ENCODE assay signal across 21 mouse cellular contexts in genomic region chr5:151168191-151168590, GRCm38 (mm10).
DNase-seq lines count a peak whose midpoint lies in the region; ATAC-seq and TF ChIP-seq lines count a peak whose summit lies in the region.
"Had no signal": no experiment of that assay in that cellular context is flagged by ENCODE, and none has a peak within 500 bp of the region (broad histone marks: within the 10 kb centered on the region; RNA-seq: fewer than 3 reads in every experiment).

No protein-coding gene starts in this region.

- no peaks in the 10 kb centered on the region for H3K9me3 ChIP-seq in hindbrain, embryonic 14.5 days (ENCODE audit: control insufficient read depth, low read length)
- no peaks in the 10 kb centered on the region for H3K9me3 ChIP-seq in hindbrain, embryonic 16.5 days (ENCODE audit: control insufficient read depth, low read length)
- no peaks in the 10 kb centered on the region for H3K9me3 ChIP-seq in kidney, postnatal 0 days (replicated peaks; ENCODE audit: low read length)
- H3K9me3 ChIP-seq in lung, embryonic 15.5 days: no peaks in the 10 kb centered on the region
- H3K9me3 ChIP-seq in forebrain, postnatal 0 days (ENCODE audit: low read length): no peaks in the 10 kb centered on the region
- H3K9me3 ChIP-seq: embryonic facial prominence, embryonic 15.5 days; heart, embryonic 12.5 days; limb, embryonic 12.5 days; liver, embryonic 13.5 days had no signal

- H3K4me2 ChIP-seq in hindbrain, embryonic 14.5 days (replicated peaks): no peak overlapping the region
- no peak overlapping the region for H3K4me2 ChIP-seq in hindbrain, embryonic 16.5 days (ENCODE audit: low read length)
- H3K4me2 ChIP-seq in kidney, postnatal 0 days (ENCODE audit: low read length): no peak overlapping the region
- H3K4me2 ChIP-seq in lung, embryonic 15.5 days: no peak overlapping the region
- H3K4me2 ChIP-seq in forebrain, postnatal 0 days (ENCODE audit: low read depth): no peak overlapping the region
- H3K4me2 ChIP-seq: embryonic facial prominence, embryonic 15.5 days; heart, embryonic 12.5 days; limb, embryonic 12.5 days; liver, embryonic 13.5 days had no signal

- WGBS in hindbrain, embryonic 14.5 days: 98% methylated on average over 3 of the region's 3 CpGs
- WGBS in hindbrain, embryonic 16.5 days: 85% methylated on average over 3 of the region's 3 CpGs
- 75% methylated on average over 3 of the region's 3 CpGs for WGBS in kidney, postnatal 0 days
- WGBS in kidney, adult 2 months: 62% methylated on average over 3 of the region's 3 CpGs
- WGBS in lung, embryonic 15.5 days: 54% methylated on average over 3 of the region's 3 CpGs
- 90% methylated on average over 3 of the region's 3 CpGs for whole genome bisulfite sequencing in forebrain, postnatal 0 days

- ATAC-seq in hindbrain, embryonic 14.5 days (ENCODE audit: low FRiP score): no peak
- ATAC-seq in hindbrain, embryonic 16.5 days: no peak
- ATAC-seq in kidney, postnatal 0 days (replicated peaks; ENCODE audit: low FRiP score, low read depth): no peak
- peak; percentile 69 for ATAC-seq in lung, embryonic 15.5 days (ENCODE audit: borderline replicate concordance, extremely low read depth, low FRiP score, low TSS enrichment)
- ATAC-seq in cerebellum, adult (ENCODE audit: insufficient number of reproducible peaks, low FRiP score, low TSS enrichment): no peak
- no peak for ATAC-seq in forebrain, postnatal 0 days
- ATAC-seq: intestine, embryonic 16.5 days had no signal

- no peaks in the 10 kb centered on the region for H3K27me3 ChIP-seq in hindbrain, embryonic 14.5 days (ENCODE audit: control insufficient read depth, insufficient read depth, low read length)
- H3K27me3 ChIP-seq in hindbrain, embryonic 16.5 days (replicated peaks; ENCODE audit: control insufficient read depth, insufficient read depth, low read length): no peaks in the 10 kb centered on the region
- no peaks in the 10 kb centered on the region for H3K27me3 ChIP-seq in kidney, postnatal 0 days (ENCODE audit: insufficient read depth, low read length)
- no peaks in the 10 kb centered on the region for H3K27me3 ChIP-seq in kidney, adult 2 months (replicated peaks; ENCODE audit: control insufficient read depth, insufficient read depth, low read length)
- no peaks in the 10 kb centered on the region for H3K27me3 ChIP-seq in lung, embryonic 15.5 days
- no peaks in the 10 kb centered on the region for H3K27me3 ChIP-seq in forebrain, postnatal 0 days (ENCODE audit: insufficient read depth, low read length)
- H3K27me3 ChIP-seq: CH12.LX; embryonic facial prominence, embryonic 15.5 days; heart, embryonic 12.5 days; limb, embryonic 12.5 days; liver, embryonic 13.5 days had no signal

- no peak overlapping the region for H3K4me3 ChIP-seq in hindbrain, embryonic 14.5 days (replicated peaks; ENCODE audit: low read length)
- no peak overlapping the region for H3K4me3 ChIP-seq in hindbrain, embryonic 16.5 days (ENCODE audit: low read length)
- no peak overlapping the region for H3K4me3 ChIP-seq in kidney, postnatal 0 days (replicated peaks; ENCODE audit: low read depth, low read length)
- H3K4me3 ChIP-seq in kidney, adult 2 months (ENCODE audit: insufficient read depth, low read depth, low read length): no peak overlapping the region
- no peak overlapping the region for H3K4me3 ChIP-seq in lung, embryonic 15.5 days
- no peak overlapping the region for H3K4me3 ChIP-seq in forebrain, postnatal 0 days (ENCODE audit: low read depth, low read length)
- H3K4me3 ChIP-seq: embryonic facial prominence, embryonic 15.5 days; heart, embryonic 12.5 days; limb, embryonic 12.5 days; liver, embryonic 13.5 days had no signal

- 0 out of 2 replicates have a peak, but pooled peaks cover 13% of the 10 kb centered on the region for H3K4me1 ChIP-seq in hindbrain, embryonic 14.5 days (replicated peaks; ENCODE audit: control insufficient read depth, insufficient read depth, low read length)
- H3K4me1 ChIP-seq in hindbrain, embryonic 16.5 days (ENCODE audit: control insufficient read depth, insufficient read depth, low read depth, low read length): no peaks in the 10 kb centered on the region
- 0 out of 2 replicates have a peak, but pooled peaks cover 11% of the 10 kb centered on the region for H3K4me1 ChIP-seq in kidney, postnatal 0 days (replicated peaks; ENCODE audit: insufficient read depth, low read length)
- H3K4me1 ChIP-seq in kidney, adult 2 months (ENCODE audit: control insufficient read depth, insufficient read depth, low read length): peaks cover 13% of the 10 kb centered on the region
- peaks cover 52% of the 10 kb centered on the region for H3K4me1 ChIP-seq in lung, embryonic 15.5 days
- H3K4me1 ChIP-seq in forebrain, postnatal 0 days (ENCODE audit: insufficient read depth): no peaks in the 10 kb centered on the region
- H3K4me1 ChIP-seq: liver, embryonic 13.5 days had no signal

- H3K36me3 ChIP-seq in hindbrain, embryonic 14.5 days (replicated peaks; ENCODE audit: control insufficient read depth, insufficient read depth): no peaks in the 10 kb centered on the region
- H3K36me3 ChIP-seq in hindbrain, embryonic 16.5 days (ENCODE audit: control insufficient read depth, insufficient read depth, low read length): no peaks in the 10 kb centered on the region
- H3K36me3 ChIP-seq in kidney, postnatal 0 days (ENCODE audit: insufficient read depth, low read length): no peaks in the 10 kb centered on the region
- H3K36me3 ChIP-seq in kidney, adult 2 months (ENCODE audit: control insufficient read depth, insufficient read depth, low read length): no peaks in the 10 kb centered on the region
- no peaks in the 10 kb centered on the region for H3K36me3 ChIP-seq in lung, embryonic 15.5 days
- H3K36me3 ChIP-seq in forebrain, postnatal 0 days (ENCODE audit: insufficient read depth): no peaks in the 10 kb centered on the region
- H3K36me3 ChIP-seq: embryonic facial prominence, embryonic 15.5 days; heart, embryonic 12.5 days; limb, embryonic 12.5 days; liver, embryonic 13.5 days had no signal

- TF ChIP-seq CTCF in kidney, postnatal 0 days (IDR thresholded peaks at IDR 0.05; ENCODE audit: low read depth): no peak
- TF ChIP-seq CTCF in kidney, adult 2 months (conservative IDR thresholded peaks at IDR 0.05; ENCODE audit: insufficient read depth, insufficient read length, low read depth, low read length): no peak
- TF ChIP-seq CTCF in forebrain, postnatal 0 days (IDR thresholded peaks at IDR 0.05; ENCODE audit: low read depth): no peak

- no peak for DNase-seq in hindbrain, embryonic 14.5 days (ENCODE audit: low spot score)
- no peak for DNase-seq in kidney, postnatal 0 days (ENCODE audit: low spot score)
- no peak for DNase-seq in kidney, adult 2 months
- peak; percentile 73 for DNase-seq in lung, postnatal 25 days (ENCODE audit: low spot score)
- no peak for DNase-seq in forebrain, postnatal 0 days
- DNase-seq: adrenal gland, postnatal 14 days; cerebellum, adult 11 months; cerebellum, postnatal 14 days; embryo, embryonic 11 days; heart, postnatal 36 days; liver, embryonic 13.5 days; right cerebral cortex, adult 18-20 months; thymus, postnatal 36 days had no signal

- peak overlapping the region; percentile 43; the same call in 1 of the 2 replicates for H3K27ac ChIP-seq in hindbrain, embryonic 14.5 days
- H3K27ac ChIP-seq in hindbrain, embryonic 16.5 days (ENCODE audit: low read depth, low read length): no peak overlapping the region
- 0 out of 2 replicates have a peak overlapping the region, but pooled peaks have one; percentile 1 for H3K27ac ChIP-seq in kidney, postnatal 0 days
- no peak overlapping the region for H3K27ac ChIP-seq in kidney, adult 2 months (ENCODE audit: insufficient read depth, low read depth, low read length)
- H3K27ac ChIP-seq in lung, embryonic 15.5 days: peak overlapping the region; percentile 90
- no peak overlapping the region for H3K27ac ChIP-seq in forebrain, postnatal 0 days (ENCODE audit: low read depth, low read length)
- H3K27ac ChIP-seq: embryonic facial prominence, embryonic 15.5 days; limb, embryonic 12.5 days; liver, embryonic 13.5 days had no signal

- no peak overlapping the region for H3K9ac ChIP-seq in hindbrain, embryonic 14.5 days
- no peak overlapping the region for H3K9ac ChIP-seq in hindbrain, embryonic 16.5 days (ENCODE audit: low read depth, low read length)
- no peak overlapping the region for H3K9ac ChIP-seq in kidney, postnatal 0 days (ENCODE audit: low read depth, low read length)
- H3K9ac ChIP-seq in lung, embryonic 15.5 days: no peak overlapping the region
- H3K9ac ChIP-seq in forebrain, postnatal 0 days: no peak overlapping the region
- H3K9ac ChIP-seq: embryonic facial prominence, embryonic 15.5 days; heart, embryonic 12.5 days; limb, embryonic 12.5 days; liver, embryonic 13.5 days had no signal

- no peak for TF ChIP-seq POLR2A in kidney, adult 2 months (IDR thresholded peaks at IDR 0.05; ENCODE audit: low read depth, low read length)

Comparison
In these comparisons a context has a peak if more than half of its experiments do, and no peak if none do; other contexts are left out.
1. H3K27ac ChIP-seq: peak in hindbrain, embryonic 14.5 days (single experiment), kidney, postnatal 0 days (single experiment) and lung, embryonic 15.5 days (single experiment); none in hindbrain, embryonic 16.5 days (single experiment), kidney, adult 2 months (single experiment) and forebrain, postnatal 0 days (single experiment).